8 mouse cellular contexts compared by ENCODE assay signal in genomic region chr6:28705384-28706107, GRCm38 (mm10).
DNase-seq lines count a peak whose midpoint lies in the region; ATAC-seq and TF ChIP-seq lines count a peak whose summit lies in the region.

No protein-coding gene starts in this region.

- no peak overlapping the region for H3K9ac ChIP-seq in stomach, embryonic 15.5 days
- H3K9ac ChIP-seq in stomach, postnatal 0 days (ENCODE audit: low read length) = no peak overlapping the region
- no peak overlapping the region for H3K9ac ChIP-seq in forebrain, postnatal 0 days
- no peak overlapping the region for H3K9ac ChIP-seq in neural tube, embryonic 14.5 days (replicated peaks; ENCODE audit: low read depth, low read length)

- TF ChIP-seq CTCF in stomach, postnatal 0 days (IDR thresholded peaks at IDR 0.05; ENCODE audit: low read depth) = no peak
- TF ChIP-seq CTCF in forebrain, postnatal 0 days (IDR thresholded peaks at IDR 0.05; ENCODE audit: low read depth) = no peak

- no peak overlapping the region for H3K4me2 ChIP-seq in stomach, embryonic 15.5 days
- no peak overlapping the region for H3K4me2 ChIP-seq in stomach, postnatal 0 days (replicated peaks; ENCODE audit: low read depth)
- no peak overlapping the region for H3K4me2 ChIP-seq in forebrain, postnatal 0 days (ENCODE audit: low read depth)
- H3K4me2 ChIP-seq in neural tube, embryonic 14.5 days (ENCODE audit: low read depth, low read length) = no peak overlapping the region

- ATAC-seq in stomach, embryonic 15.5 days (ENCODE audit: insufficient read depth, low FRiP score, low read depth) = peak; percentile 20; the same call in 1 of the 2 replicates
- no peak for ATAC-seq in stomach, postnatal 0 days (ENCODE audit: low FRiP score, low TSS enrichment)
- ATAC-seq in forebrain, postnatal 0 days = peak; percentile 78
- ATAC-seq in neural tube, embryonic 14.5 days (ENCODE audit: low read depth) = peak; percentile 64; the same call in 1 of the 2 replicates

- H3K27ac ChIP-seq in stomach, embryonic 15.5 days = no peak overlapping the region
- H3K27ac ChIP-seq in stomach, postnatal 0 days (replicated peaks) = no peak overlapping the region
- peak overlapping the region; percentile 35; the same call in 1 of the 2 replicates for H3K27ac ChIP-seq in forebrain, postnatal 0 days (ENCODE audit: low read depth, low read length)
- H3K27ac ChIP-seq in neural tube, embryonic 14.5 days (ENCODE audit: low read depth, low read length) = peak overlapping the region; percentile 2; the same call in 1 of the 2 replicates

- no peaks in the 10 kb centered on the region for H3K9me3 ChIP-seq in stomach, embryonic 15.5 days
- no peaks in the 10 kb centered on the region for H3K9me3 ChIP-seq in stomach, postnatal 0 days (ENCODE audit: control insufficient read depth, low read length)
- no peaks in the 10 kb centered on the region for H3K9me3 ChIP-seq in forebrain, postnatal 0 days (ENCODE audit: low read length)
- no peaks in the 10 kb centered on the region for H3K9me3 ChIP-seq in neural tube, embryonic 14.5 days (ENCODE audit: control insufficient read depth, low read length)

- H3K36me3 ChIP-seq in stomach, embryonic 15.5 days = no peaks in the 10 kb centered on the region
- H3K36me3 ChIP-seq in stomach, postnatal 0 days (ENCODE audit: control insufficient read depth, insufficient read depth, low read length) = no peaks in the 10 kb centered on the region
- no peaks in the 10 kb centered on the region for H3K36me3 ChIP-seq in forebrain, postnatal 0 days (ENCODE audit: insufficient read depth)
- no peaks in the 10 kb centered on the region for H3K36me3 ChIP-seq in neural tube, embryonic 14.5 days (ENCODE audit: control insufficient read depth, insufficient read depth, low read length)

- H3K27me3 ChIP-seq in stomach, embryonic 15.5 days (replicated peaks) = no peaks in the 10 kb centered on the region
- no peaks in the 10 kb centered on the region for H3K27me3 ChIP-seq in stomach, postnatal 0 days (ENCODE audit: control insufficient read depth, insufficient read depth, low read length)
- no peaks in the 10 kb centered on the region for H3K27me3 ChIP-seq in forebrain, postnatal 0 days (ENCODE audit: insufficient read depth, low read length)
- H3K27me3 ChIP-seq in neural tube, embryonic 14.5 days (ENCODE audit: control insufficient read depth, insufficient read depth, low read length) = no peaks in the 10 kb centered on the region

- TF ChIP-seq EP300 in stomach, postnatal 0 days (optimal IDR thresholded peaks at IDR 0.05) = no peak

- H3K4me3 ChIP-seq in stomach, embryonic 15.5 days (replicated peaks) = no peak overlapping the region
- no peak overlapping the region for H3K4me3 ChIP-seq in stomach, postnatal 0 days (ENCODE audit: low read depth, low read length)
- H3K4me3 ChIP-seq in forebrain, postnatal 0 days (ENCODE audit: low read depth, low read length) = no peak overlapping the region
- no peak overlapping the region for H3K4me3 ChIP-seq in neural tube, embryonic 14.5 days (ENCODE audit: low read depth, low read length)

- no peak for DNase-seq in stomach, postnatal 0 days (ENCODE audit: low spot score)
- peak; percentile 57 for DNase-seq in forebrain, postnatal 0 days
- peak; percentile 68 to 72 for DNase-seq in layer of hippocampus, postnatal 36 days
- no peak for DNase-seq in adrenal gland, postnatal 25 days
- no peak for DNase-seq in kidney, postnatal 4 days
- no peak for DNase-seq in adrenal gland, postnatal 14 days

- 59% methylated on average over 6 of the region's 6 CpGs for WGBS in stomach, embryonic 15.5 days
- 44% methylated on average over 6 of the region's 6 CpGs for WGBS in stomach, postnatal 0 days
- WGBS in forebrain, postnatal 0 days = 39% methylated on average over 6 of the region's 6 CpGs
- WGBS in neural tube, embryonic 14.5 days = 71% methylated on average over 6 of the region's 6 CpGs

- peaks cover 16% of the 10 kb centered on the region for H3K4me1 ChIP-seq in stomach, embryonic 15.5 days
- H3K4me1 ChIP-seq in stomach, postnatal 0 days (replicated peaks; ENCODE audit: control insufficient read depth, insufficient read depth) = peaks cover 12% of the 10 kb centered on the region
- peaks cover 18% of the 10 kb centered on the region for H3K4me1 ChIP-seq in forebrain, postnatal 0 days (ENCODE audit: insufficient read depth)
- peaks cover 13% of the 10 kb centered on the region; the same call in 1 of the 2 replicates for H3K4me1 ChIP-seq in neural tube, embryonic 14.5 days (ENCODE audit: control insufficient read depth, insufficient read depth, low read length)

Comparison
In these comparisons a context has a peak if more than half of its experiments do, and no peak if none do; other contexts are left out.
1. H3K27ac ChIP-seq: peak in forebrain, postnatal 0 days (single experiment) and neural tube, embryonic 14.5 days (single experiment); none in stomach, embryonic 15.5 days (single experiment) and stomach, postnatal 0 days (single experiment).
2. DNase-seq: peak in forebrain, postnatal 0 days (single experiment) and layer of hippocampus, postnatal 36 days (2 of 2); none in stomach, postnatal 0 days (single experiment), adrenal gland, postnatal 25 days (single experiment), kidney, postnatal 4 days (0 of 2) and adrenal gland, postnatal 14 days (single experiment).